Mouse (Mus musculus): ENCODE results near the gene Tex2. TPM values are rescaled to one million over a fixed set of nuclear protein-coding genes. Genes with fewer than 3 reads are reported as not detected.
"Not testable (repeated sequence)": the region's sequence is repeated elsewhere in the genome, so short reads cannot be mapped to it uniquely, and the experiment has no call there.

Gene Tex2
- polyA plus RNA-seq, 1 experiment: 15.1 TPM

- peaks cover 7% of the 10 kb centered on the region for H3K4me1 ChIP-seq (ENCODE audit: control insufficient read depth, insufficient read depth, low read length)
- no peak overlapping the region for H3K4me3 ChIP-seq (replicated peaks; ENCODE audit: extremely low read depth, low read depth, low read length)
- DNase-seq: no peak
- TF ChIP-seq POLR2A (IDR thresholded peaks at IDR 0.05; ENCODE audit: borderline replicate concordance, extremely low read depth, low read depth, low read length) (no peak), CTCF (IDR thresholded peaks at IDR 0.05; ENCODE audit: insufficient read depth, low read length) (no peak)
- WGBS: 78% methylated on average over 1 of the region's 1 CpGs
Observed at GRCm38 (mm10) chr11:106641580-106641979, 28.4 kb upstream of the Tex2 start.

- TF ChIP-seq POLR2A (IDR thresholded peaks at IDR 0.05; ENCODE audit: borderline replicate concordance, extremely low read depth, low read depth, low read length) (no peak), CTCF (IDR thresholded peaks at IDR 0.05; ENCODE audit: insufficient read depth, low read length) (no peak)
- Histone ChIP-seq H3K4me1 (ENCODE audit: control insufficient read depth, insufficient read depth, low read length) (peaks cover 7% of the 10 kb centered on the region), H3K4me3 (replicated peaks; ENCODE audit: extremely low read depth, low read depth, low read length) (no peak overlapping the region)
- 14% methylated on average over 7 of the region's 9 CpGs for WGBS
- DNase-seq: no peak
Observed at GRCm38 (mm10) chr11:106640059-106640458, 26.8 kb upstream of the Tex2 start.

- TF ChIP-seq CTCF (IDR thresholded peaks at IDR 0.05; ENCODE audit: insufficient read depth, low read length): no peak
- no peak for TF ChIP-seq POLR2A (IDR thresholded peaks at IDR 0.05; ENCODE audit: borderline replicate concordance, extremely low read depth, low read depth, low read length)
- DNase-seq: no peak
- Histone ChIP-seq H3K4me1 (ENCODE audit: control insufficient read depth, insufficient read depth, low read length) (peaks cover 7% of the 10 kb centered on the region), H3K4me3 (replicated peaks; ENCODE audit: extremely low read depth, low read depth, low read length) (no peak overlapping the region)
- WGBS: 27% methylated on average over 5 of the region's 5 CpGs
Observed at GRCm38 (mm10) chr11:106639356-106639692, 26.1 kb upstream of the Tex2 start.

GRCm38 (mm10) chr11:106638551-106639355 is 25.5 kb upstream of the Tex2 start:
- Histone ChIP-seq H3K4me3 (replicated peaks; ENCODE audit: extremely low read depth, low read depth, low read length) (no peak overlapping the region), H3K4me1 (ENCODE audit: control insufficient read depth, insufficient read depth, low read length) (peaks cover 7% of the 10 kb centered on the region)
- TF ChIP-seq CTCF (IDR thresholded peaks at IDR 0.05; ENCODE audit: insufficient read depth, low read length): no peak
- no peak for DNase-seq
- 57% methylated on average over 9 of the region's 9 CpGs for WGBS

- DNase-seq: no peak
- no peak for TF ChIP-seq CTCF (IDR thresholded peaks at IDR 0.05; ENCODE audit: insufficient read depth, low read length)
- no peak for TF ChIP-seq POLR2A (IDR thresholded peaks at IDR 0.05; ENCODE audit: borderline replicate concordance, extremely low read depth, low read depth, low read length)
- 28% methylated on average over 7 of the region's 7 CpGs for WGBS
- H3K4me1 ChIP-seq (ENCODE audit: control insufficient read depth, insufficient read depth, low read length): peaks cover 7% of the 10 kb centered on the region
- no peak overlapping the region for H3K4me3 ChIP-seq (replicated peaks; ENCODE audit: extremely low read depth, low read depth, low read length)
Observed at GRCm38 (mm10) chr11:106637754-106638153, 24.5 kb upstream of the Tex2 start.

GRCm38 (mm10) chr11:106635946-106636345 is 22.7 kb upstream of the Tex2 start:
- WGBS: 46% methylated on average over 2 of the region's 2 CpGs
- Histone ChIP-seq H3K4me1 (ENCODE audit: control insufficient read depth, insufficient read depth, low read length) (peaks cover 7% of the 10 kb centered on the region), H3K4me3 (replicated peaks; ENCODE audit: extremely low read depth, low read depth, low read length) (no peak overlapping the region)
- no peak for TF ChIP-seq POLR2A (IDR thresholded peaks at IDR 0.05; ENCODE audit: borderline replicate concordance, extremely low read depth, low read depth, low read length)
- TF ChIP-seq CTCF (IDR thresholded peaks at IDR 0.05; ENCODE audit: insufficient read depth, low read length): no peak
- no peak for DNase-seq

- WGBS: 90% methylated on average over 3 of the region's 3 CpGs
- DNase-seq; H3K4me3 ChIP-seq (replicated peaks; ENCODE audit: extremely low read depth, low read depth, low read length); H3K4me1 ChIP-seq (ENCODE audit: control insufficient read depth, insufficient read depth, low read length): not testable (repeated sequence)
Observed at GRCm38 (mm10) chr11:106634175-106634574, 21.0 kb upstream of the Tex2 start.

GRCm38 (mm10) chr11:106633456-106633855 is 20.2 kb upstream of the Tex2 start:
- 90% methylated on average over 2 of the region's 2 CpGs for WGBS
- no peak for DNase-seq
- Histone ChIP-seq H3K4me3 (replicated peaks; ENCODE audit: extremely low read depth, low read depth, low read length) (no peak overlapping the region), H3K4me1 (ENCODE audit: control insufficient read depth, insufficient read depth, low read length) (peaks cover 4% of the 10 kb centered on the region)
- TF ChIP-seq CTCF (IDR thresholded peaks at IDR 0.05; ENCODE audit: insufficient read depth, low read length): no peak
- no peak for TF ChIP-seq POLR2A (IDR thresholded peaks at IDR 0.05; ENCODE audit: borderline replicate concordance, extremely low read depth, low read depth, low read length)

- peak; percentile 66 for DNase-seq
- Histone ChIP-seq H3K4me1 (ENCODE audit: control insufficient read depth, insufficient read depth, low read length) (no peaks in the 10 kb centered on the region), H3K4me3 (replicated peaks; ENCODE audit: extremely low read depth, low read depth, low read length) (no peak overlapping the region)
- 19% methylated on average over 6 of the region's 6 CpGs for whole genome bisulfite sequencing
- TF ChIP-seq POLR2A (IDR thresholded peaks at IDR 0.05; ENCODE audit: borderline replicate concordance, extremely low read depth, low read depth, low read length): no peak
- peak; percentile 76 for TF ChIP-seq CTCF (IDR thresholded peaks at IDR 0.05; ENCODE audit: insufficient read depth, low read length)
Observed at GRCm38 (mm10) chr11:106627692-106628091, 14.5 kb upstream of the Tex2 start.

- no peaks in the 10 kb centered on the region for H3K4me1 ChIP-seq (ENCODE audit: control insufficient read depth, insufficient read depth, low read length)
- DNase-seq: no peak
- WGBS: 50% methylated on average over 3 of the region's 3 CpGs
- no peak overlapping the region for H3K4me3 ChIP-seq (replicated peaks; ENCODE audit: extremely low read depth, low read depth, low read length)
- no peak for TF ChIP-seq CTCF (IDR thresholded peaks at IDR 0.05; ENCODE audit: insufficient read depth, low read length)
- TF ChIP-seq POLR2A (IDR thresholded peaks at IDR 0.05; ENCODE audit: borderline replicate concordance, extremely low read depth, low read depth, low read length): no peak
Observed at GRCm38 (mm10) chr11:106625577-106625976, 12.4 kb upstream of the Tex2 start.

Data from lung, adult 2 months (tissue).